Mouse (Mus musculus): ENCODE measurements around the gene Wdr61. TPM values are rescaled to one million over a fixed set of nuclear protein-coding genes. Genes with fewer than 3 reads are reported as not detected.
A peak's percentile ranks its signal among the peaks of the same experiment; 100 is the strongest.

Wdr61 gene
- 76.3 and 91.0 TPM in 2 replicates for polyA plus RNA-seq (2014; fragmentation: Nextera tagmentation; extraction: Ambion mirVana)

- Histone ChIP-seq H3K4me2 (ENCODE audit: low read depth, low read length) (peak within 1 kb of the TSS; percentile 62), H3K27ac (ENCODE audit: low read depth, low read length) (no peak within 1 kb of the TSS), H3K4me3 (ENCODE audit: low read depth, low read length) (peak within 1 kb of the TSS; percentile 36), H3K4me1 (ENCODE audit: control insufficient read depth, insufficient read depth, low read length) (peaks cover 5% of the 10 kb centered on the region), H3K27me3 (ENCODE audit: control insufficient read depth, insufficient read depth, low read length) (no peaks in the 10 kb centered on the region), H3K9me3 (ENCODE audit: control insufficient read depth, low read length) (no peaks in the 10 kb centered on the region), H3K9ac (replicated peaks; ENCODE audit: low read depth, low read length) (peak within 1 kb of the TSS; percentile 29), H3K36me3 (ENCODE audit: control insufficient read depth, insufficient read depth, low read length) (0 out of 2 replicates have a peak, but pooled peaks cover 4% of the 10 kb centered on the region)
- ATAC-seq (ENCODE audit: low read depth), result peak; percentile 95
- WGBS, result 2% methylated on average over 32 of the region's 32 CpGs
These were observed at the start of gene Wdr61 for GRCm38 (mm10) chr9:54733921-54734638. Gene Wdr61 (minus strand): TSS chr9:54734519.

GRCm38 (mm10) chr9:54784003-54784402, 49.7 kb upstream of the Wdr61 start:
- ATAC-seq (ENCODE audit: low read depth), result no peak
- Histone ChIP-seq H3K27me3 (ENCODE audit: control insufficient read depth, insufficient read depth, low read length) (no peaks in the 10 kb centered on the region), H3K9me3 (ENCODE audit: control insufficient read depth, low read length) (no peaks in the 10 kb centered on the region), H3K9ac (replicated peaks; ENCODE audit: low read depth, low read length) (no peak overlapping the region), H3K27ac (ENCODE audit: low read depth, low read length) (no peak overlapping the region), H3K36me3 (ENCODE audit: control insufficient read depth, insufficient read depth, low read length) (no peaks in the 10 kb centered on the region), H3K4me2 (ENCODE audit: low read depth, low read length) (no peak overlapping the region), H3K4me1 (ENCODE audit: control insufficient read depth, insufficient read depth, low read length) (0 out of 2 replicates have a peak, but pooled peaks cover 3% of the 10 kb centered on the region), H3K4me3 (ENCODE audit: low read depth, low read length) (no peak overlapping the region)
- 74% methylated on average over 3 of the region's 3 CpGs for WGBS

GRCm38 (mm10) chr9:54782504-54782903, 48.2 kb upstream of the Wdr61 start:
- Histone ChIP-seq H3K36me3 (ENCODE audit: control insufficient read depth, insufficient read depth, low read length) (no peaks in the 10 kb centered on the region), H3K9ac (replicated peaks; ENCODE audit: low read depth, low read length) (no peak overlapping the region), H3K4me2 (ENCODE audit: low read depth, low read length) (no peak overlapping the region), H3K4me3 (ENCODE audit: low read depth, low read length) (no peak overlapping the region), H3K9me3 (ENCODE audit: control insufficient read depth, low read length) (no peaks in the 10 kb centered on the region), H3K27me3 (ENCODE audit: control insufficient read depth, insufficient read depth, low read length) (no peaks in the 10 kb centered on the region), H3K27ac (ENCODE audit: low read depth, low read length) (no peak overlapping the region), H3K4me1 (ENCODE audit: control insufficient read depth, insufficient read depth, low read length) (0 out of 2 replicates have a peak, but pooled peaks cover under 1% of the 10 kb centered on the region)
- no peak for ATAC-seq (ENCODE audit: low read depth)
- 54% methylated on average over 15 of the region's 15 CpGs for WGBS

GRCm38 (mm10) chr9:54779280-54779679, 45.0 kb upstream of the Wdr61 start:
- H3K4me2 ChIP-seq (ENCODE audit: low read depth, low read length), result no peak overlapping the region
- no peak overlapping the region for H3K4me3 ChIP-seq (ENCODE audit: low read depth, low read length)
- no peaks in the 10 kb centered on the region for H3K36me3 ChIP-seq (ENCODE audit: control insufficient read depth, insufficient read depth, low read length)
- H3K27me3 ChIP-seq (ENCODE audit: control insufficient read depth, insufficient read depth, low read length), result no peaks in the 10 kb centered on the region
- H3K4me1 ChIP-seq (ENCODE audit: control insufficient read depth, insufficient read depth, low read length), result no peaks in the 10 kb centered on the region
- no peak overlapping the region for H3K27ac ChIP-seq (ENCODE audit: low read depth, low read length)
- no peaks in the 10 kb centered on the region for H3K9me3 ChIP-seq (ENCODE audit: control insufficient read depth, low read length)
- no peak for ATAC-seq (ENCODE audit: low read depth)
- no peak overlapping the region for H3K9ac ChIP-seq (replicated peaks; ENCODE audit: low read depth, low read length)
- 81% methylated on average over 8 of the region's 8 CpGs for WGBS

- ATAC-seq (ENCODE audit: low read depth), result no peak
- 87% methylated on average over 13 of the region's 13 CpGs for WGBS
- Histone ChIP-seq H3K36me3 (ENCODE audit: control insufficient read depth, insufficient read depth, low read length) (no peaks in the 10 kb centered on the region), H3K4me3 (ENCODE audit: low read depth, low read length) (no peak overlapping the region), H3K27ac (ENCODE audit: low read depth, low read length) (no peak overlapping the region), H3K9ac (replicated peaks; ENCODE audit: low read depth, low read length) (no peak overlapping the region), H3K9me3 (ENCODE audit: control insufficient read depth, low read length) (no peaks in the 10 kb centered on the region), H3K4me1 (ENCODE audit: control insufficient read depth, insufficient read depth, low read length) (no peaks in the 10 kb centered on the region), H3K4me2 (ENCODE audit: low read depth, low read length) (no peak overlapping the region), H3K27me3 (ENCODE audit: control insufficient read depth, insufficient read depth, low read length) (no peaks in the 10 kb centered on the region)
These were observed 42.2 kb upstream of the Wdr61 start for GRCm38 (mm10) chr9:54776451-54776982.

GRCm38 (mm10) chr9:54770140-54770780, 35.9 kb upstream of the Wdr61 start:
- Histone ChIP-seq H3K27ac (ENCODE audit: low read depth, low read length) (no peak overlapping the region), H3K4me3 (ENCODE audit: low read depth, low read length) (no peak overlapping the region), H3K4me1 (ENCODE audit: control insufficient read depth, insufficient read depth, low read length) (peaks cover 26% of the 10 kb centered on the region), H3K4me2 (ENCODE audit: low read depth, low read length) (peak overlapping the region; percentile 15; the same call in 1 of the 2 replicates), H3K36me3 (ENCODE audit: control insufficient read depth, insufficient read depth, low read length) (no peaks in the 10 kb centered on the region), H3K9ac (replicated peaks; ENCODE audit: low read depth, low read length) (no peak overlapping the region), H3K27me3 (ENCODE audit: control insufficient read depth, insufficient read depth, low read length) (peaks cover 4% of the 10 kb centered on the region; the same call in 1 of the 2 replicates), H3K9me3 (ENCODE audit: control insufficient read depth, low read length) (no peaks in the 10 kb centered on the region)
- peak; percentile 26; the same call in 1 of the 2 replicates for ATAC-seq (ENCODE audit: low read depth)
- WGBS, result 18% methylated on average over 11 of the region's 11 CpGs

- no peak overlapping the region for H3K27ac ChIP-seq (ENCODE audit: low read depth, low read length)
- peak overlapping the region; percentile 28; the same call in 1 of the 2 replicates for H3K9ac ChIP-seq (replicated peaks; ENCODE audit: low read depth, low read length)
- ATAC-seq (ENCODE audit: low read depth), result peak; percentile 35; the same call in 1 of the 2 replicates
- peak overlapping the region; percentile 76 for H3K4me2 ChIP-seq (ENCODE audit: low read depth, low read length)
- under 1% methylated on average over 41 of the region's 41 CpGs for WGBS
- peak overlapping the region; percentile 39 for H3K4me3 ChIP-seq (ENCODE audit: low read depth, low read length)
- no peaks in the 10 kb centered on the region for H3K36me3 ChIP-seq (ENCODE audit: control insufficient read depth, insufficient read depth, low read length)
- peaks cover 23% of the 10 kb centered on the region for H3K4me1 ChIP-seq (ENCODE audit: control insufficient read depth, insufficient read depth, low read length)
- H3K27me3 ChIP-seq (ENCODE audit: control insufficient read depth, insufficient read depth, low read length), result peaks cover 10% of the 10 kb centered on the region
- no peaks in the 10 kb centered on the region for H3K9me3 ChIP-seq (ENCODE audit: control insufficient read depth, low read length)
These were observed 31.2 kb upstream of the Wdr61 start for GRCm38 (mm10) chr9:54765336-54766085.

GRCm38 (mm10) chr9:54764561-54765217, 30.4 kb upstream of the Wdr61 start, which contains the start of gene Crabp1:
Gene Crabp1 (plus strand): TSS chr9:54764748.
- peak within 1 kb of the TSS; percentile 39 for H3K4me3 ChIP-seq (ENCODE audit: low read depth, low read length)
- H3K27ac ChIP-seq (ENCODE audit: low read depth, low read length), result no peak within 1 kb of the TSS
- H3K4me1 ChIP-seq (ENCODE audit: control insufficient read depth, insufficient read depth, low read length), result peaks cover 18% of the 10 kb centered on the region
- H3K27me3 ChIP-seq (ENCODE audit: control insufficient read depth, insufficient read depth, low read length), result peaks cover 10% of the 10 kb centered on the region
- H3K9ac ChIP-seq (replicated peaks; ENCODE audit: low read depth, low read length), result peak within 1 kb of the TSS; percentile 34
- H3K9me3 ChIP-seq (ENCODE audit: control insufficient read depth, low read length), result no peaks in the 10 kb centered on the region
- no peaks in the 10 kb centered on the region for H3K36me3 ChIP-seq (ENCODE audit: control insufficient read depth, insufficient read depth, low read length)
- H3K4me2 ChIP-seq (ENCODE audit: low read depth, low read length), result peak within 1 kb of the TSS; percentile 76
- under 1% methylated on average over 40 of the region's 45 CpGs for WGBS
- peak; percentile 64; the same call in 1 of the 2 replicates for ATAC-seq (ENCODE audit: low read depth)

All from neural tube, embryonic 14.5 days (tissue).